Mouse (Mus musculus): ENCODE data around the gene Hfe2. TPM values are rescaled to one million over a fixed set of nuclear protein-coding genes. Genes with fewer than 3 reads are reported as not detected.
"Not testable (repeated sequence)": the region's sequence is repeated elsewhere in the genome, so short reads cannot be mapped to it uniquely, and the experiment has no call there.

Gene Hfe2
- total and polyA plus RNA-seq, 2 experiments, result 29.6 to 93.8 TPM

- no peak overlapping the region for H3K9ac ChIP-seq (ENCODE audit: low read depth, low read length)
- under 1% methylated on average over 7 of the region's 7 CpGs for WGBS
- no peaks in the 10 kb centered on the region for H3K36me3 ChIP-seq (ENCODE audit: control insufficient read depth, insufficient read depth, low read length)
- no peak overlapping the region for H3K27ac ChIP-seq (replicated peaks; ENCODE audit: insufficient read depth, low read depth, low read length)
- H3K4me3 ChIP-seq (ENCODE audit: insufficient read depth, low read depth, low read length), result peak overlapping the region; percentile 52
- TF ChIP-seq POLR2A (IDR thresholded peaks at IDR 0.05; ENCODE audit: extremely low read depth, insufficient read depth, low read length), result no peak
- TF ChIP-seq CTCF (IDR thresholded peaks at IDR 0.05; ENCODE audit: low read depth, low read length), result peak; percentile 77
- peaks cover 2% of the 10 kb centered on the region; the same call in 1 of the 2 replicates for H3K4me1 ChIP-seq (ENCODE audit: control insufficient read depth, insufficient read depth, low read length)
- peak; percentile 68 for DNase-seq (ENCODE audit: extremely low read depth, low read depth, low spot score)
- no peaks in the 10 kb centered on the region for H3K79me2 ChIP-seq (ENCODE audit: control insufficient read depth, insufficient read depth, low read length)
- H3K27me3 ChIP-seq (ENCODE audit: control insufficient read depth, insufficient read depth, low read length), result no peaks in the 10 kb centered on the region
These were observed 21.9 kb upstream of the Hfe2 start for GRCm38 (mm10) chr3:96503083-96503450.

- no peaks in the 10 kb centered on the region for H3K36me3 ChIP-seq (ENCODE audit: control insufficient read depth, insufficient read depth, low read length)
- H3K79me2 ChIP-seq (ENCODE audit: control insufficient read depth, insufficient read depth, low read length), result no peaks in the 10 kb centered on the region
- no peak for TF ChIP-seq CTCF (IDR thresholded peaks at IDR 0.05; ENCODE audit: low read depth, low read length)
- no peak for TF ChIP-seq POLR2A (IDR thresholded peaks at IDR 0.05; ENCODE audit: extremely low read depth, insufficient read depth, low read length)
- H3K27me3 ChIP-seq (ENCODE audit: control insufficient read depth, insufficient read depth, low read length), result no peaks in the 10 kb centered on the region
- peaks cover under 1% of the 10 kb centered on the region; the same call in 1 of the 2 replicates for H3K4me1 ChIP-seq (ENCODE audit: control insufficient read depth, insufficient read depth, low read length)
- no peak overlapping the region for H3K9ac ChIP-seq (ENCODE audit: low read depth, low read length)
- H3K4me3 ChIP-seq (ENCODE audit: insufficient read depth, low read depth, low read length), result no peak overlapping the region
- no peak overlapping the region for H3K27ac ChIP-seq (replicated peaks; ENCODE audit: insufficient read depth, low read depth, low read length)
- DNase-seq (ENCODE audit: extremely low read depth, low read depth, low spot score), result no peak
- 66% methylated on average over 4 of the region's 4 CpGs for WGBS
These were observed 21.0 kb upstream of the Hfe2 start for GRCm38 (mm10) chr3:96503946-96504345.

GRCm38 (mm10) chr3:96504931-96505330 is 20.0 kb upstream of the Hfe2 start:
- Histone ChIP-seq H3K36me3 (ENCODE audit: control insufficient read depth, insufficient read depth, low read length) (no peaks in the 10 kb centered on the region), H3K27ac (replicated peaks; ENCODE audit: insufficient read depth, low read depth, low read length) (no peak overlapping the region), H3K4me3 (ENCODE audit: insufficient read depth, low read depth, low read length) (no peak overlapping the region), H3K9ac (ENCODE audit: low read depth, low read length) (no peak overlapping the region), H3K4me1 (ENCODE audit: control insufficient read depth, insufficient read depth, low read length) (no peaks in the 10 kb centered on the region), H3K79me2 (ENCODE audit: control insufficient read depth, insufficient read depth, low read length) (no peaks in the 10 kb centered on the region), H3K27me3 (ENCODE audit: control insufficient read depth, insufficient read depth, low read length) (no peaks in the 10 kb centered on the region)
- DNase-seq (ENCODE audit: extremely low read depth, low read depth, low spot score), result no peak
- TF ChIP-seq POLR2A (IDR thresholded peaks at IDR 0.05; ENCODE audit: extremely low read depth, insufficient read depth, low read length), result no peak
- TF ChIP-seq CTCF (IDR thresholded peaks at IDR 0.05; ENCODE audit: low read depth, low read length), result no peak
- 91% methylated on average over 6 of the region's 6 CpGs for WGBS

- Histone ChIP-seq H3K79me2 (ENCODE audit: control insufficient read depth, insufficient read depth, low read length) (no peaks in the 10 kb centered on the region), H3K4me3 (ENCODE audit: insufficient read depth, low read depth, low read length) (no peak overlapping the region), H3K4me1 (ENCODE audit: control insufficient read depth, insufficient read depth, low read length) (no peaks in the 10 kb centered on the region), H3K36me3 (ENCODE audit: control insufficient read depth, insufficient read depth, low read length) (no peaks in the 10 kb centered on the region), H3K27ac (replicated peaks; ENCODE audit: insufficient read depth, low read depth, low read length) (no peak overlapping the region), H3K9ac (ENCODE audit: low read depth, low read length) (no peak overlapping the region), H3K27me3 (ENCODE audit: control insufficient read depth, insufficient read depth, low read length) (no peaks in the 10 kb centered on the region)
- WGBS, result 93% methylated on average over 9 of the region's 9 CpGs
- no peak for TF ChIP-seq POLR2A (IDR thresholded peaks at IDR 0.05; ENCODE audit: extremely low read depth, insufficient read depth, low read length)
- TF ChIP-seq CTCF (IDR thresholded peaks at IDR 0.05; ENCODE audit: low read depth, low read length), result no peak
- no peak for DNase-seq (ENCODE audit: extremely low read depth, low read depth, low spot score)
These were observed 18.4 kb upstream of the Hfe2 start for GRCm38 (mm10) chr3:96506396-96507047.

GRCm38 (mm10) chr3:96507966-96508365 is 17.0 kb upstream of the Hfe2 start:
- H3K4me1 ChIP-seq (ENCODE audit: control insufficient read depth, insufficient read depth, low read length); H3K4me3 ChIP-seq (ENCODE audit: insufficient read depth, low read depth, low read length); H3K9ac ChIP-seq (ENCODE audit: low read depth, low read length); H3K27me3 ChIP-seq (ENCODE audit: control insufficient read depth, insufficient read depth, low read length); H3K79me2 ChIP-seq (ENCODE audit: control insufficient read depth, insufficient read depth, low read length); H3K36me3 ChIP-seq (ENCODE audit: control insufficient read depth, insufficient read depth, low read length); H3K27ac ChIP-seq (replicated peaks; ENCODE audit: insufficient read depth, low read depth, low read length); DNase-seq (ENCODE audit: extremely low read depth, low read depth, low spot score): not testable (repeated sequence)
- 91% methylated on average over 8 of the region's 9 CpGs for WGBS

- WGBS, result 79% methylated on average over 5 of the region's 5 CpGs
- Histone ChIP-seq H3K27me3 (ENCODE audit: control insufficient read depth, insufficient read depth, low read length) (no peaks in the 10 kb centered on the region), H3K4me1 (ENCODE audit: control insufficient read depth, insufficient read depth, low read length) (0 out of 2 replicates have a peak, but pooled peaks cover 1% of the 10 kb centered on the region), H3K4me3 (ENCODE audit: insufficient read depth, low read depth, low read length) (no peak overlapping the region), H3K79me2 (ENCODE audit: control insufficient read depth, insufficient read depth, low read length) (no peaks in the 10 kb centered on the region), H3K36me3 (ENCODE audit: control insufficient read depth, insufficient read depth, low read length) (no peaks in the 10 kb centered on the region), H3K9ac (ENCODE audit: low read depth, low read length) (no peak overlapping the region), H3K27ac (replicated peaks; ENCODE audit: insufficient read depth, low read depth, low read length) (no peak overlapping the region)
- no peak for DNase-seq (ENCODE audit: extremely low read depth, low read depth, low spot score)
- no peak for TF ChIP-seq POLR2A (IDR thresholded peaks at IDR 0.05; ENCODE audit: extremely low read depth, insufficient read depth, low read length)
- no peak for TF ChIP-seq CTCF (IDR thresholded peaks at IDR 0.05; ENCODE audit: low read depth, low read length)
These were observed 4.8 kb upstream of the Hfe2 start for GRCm38 (mm10) chr3:96520171-96520570.

Measured in liver, adult 2 months (tissue).